Mouse (Mus musculus) lung, postnatal 0 days (tissue): ENCODE measurements around the gene Tox3.

Experiments
- CTCF ChIP-seq: IDR thresholded peaks from 2 replicates; pipeline ENCODE4 v1.5.1; 2016; ENCODE audit warnings: antibody characterized with exemption, mild to moderate bottlenecking
- EP300 ChIP-seq: IDR thresholded peaks from 2 replicates; pipeline ENCODE4 v1.6.1; 2016; ENCODE audit warnings: antibody characterized with exemption, mild to moderate bottlenecking, control low read depth

DNA sequence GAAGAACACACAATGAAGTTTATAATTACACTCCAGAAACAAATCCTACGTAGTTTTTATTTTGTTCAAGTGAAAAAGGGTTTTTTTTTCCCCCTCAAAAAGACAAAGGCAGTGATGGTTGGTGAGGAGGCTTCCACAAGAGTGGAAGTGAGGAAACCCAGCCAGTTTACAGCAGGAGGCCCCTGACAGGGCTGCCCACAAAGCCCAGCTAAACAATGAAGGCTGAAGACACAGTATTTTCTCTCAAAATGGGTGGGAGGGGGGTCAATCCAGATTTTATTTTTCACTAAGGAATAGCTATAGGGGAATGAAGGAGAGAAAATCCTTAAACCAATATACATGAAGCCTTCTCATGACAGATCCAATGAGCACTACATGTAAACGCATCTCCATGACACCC, 5.4 kb upstream of the Tox3 start:
- no peak for TF ChIP-seq CTCF
- no peak for TF ChIP-seq EP300
